ENCODE assay signal across 19 mouse cellular contexts in the genomic region with DNA sequence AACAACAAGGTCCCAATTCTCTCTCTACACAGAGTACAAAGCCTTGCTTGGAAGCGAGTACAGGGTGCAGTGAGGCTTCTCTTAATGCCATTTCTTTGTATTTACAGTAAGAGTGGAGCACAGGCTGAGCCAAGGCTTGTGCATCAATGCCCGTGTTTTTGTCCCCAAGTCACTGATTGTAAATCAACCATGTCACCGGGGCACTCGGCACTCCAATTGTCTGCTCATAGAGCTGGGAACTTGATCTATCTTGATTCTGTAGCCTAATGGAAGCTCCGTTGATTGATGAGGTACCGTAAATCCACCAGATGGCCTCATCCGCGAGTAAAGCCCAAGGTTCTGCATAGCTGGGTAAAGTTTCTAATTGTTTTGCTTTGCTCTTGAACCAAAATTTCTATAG.
DNase-seq lines count a peak whose midpoint lies in the region; ATAC-seq and TF ChIP-seq lines count a peak whose summit lies in the region.
"Had no signal": no experiment of that assay in that cellular context is flagged by ENCODE, and none has a peak within 500 bp of the region (broad histone marks: within the 10 kb centered on the region; RNA-seq: fewer than 3 reads in every experiment).

No protein-coding gene starts in this region.

- no peak for TF ChIP-seq POLR2A in brain, embryonic 14.5 days (IDR thresholded peaks at IDR 0.05; ENCODE audit: borderline replicate concordance, extremely low read depth, insufficient read depth, insufficient read length, poor library complexity, severe bottlenecking)

- no peak overlapping the region for H3K9ac ChIP-seq in kidney, embryonic 15.5 days
- H3K9ac ChIP-seq in hindbrain, postnatal 0 days (replicated peaks; ENCODE audit: low read length), result no peak overlapping the region
- H3K9ac ChIP-seq in lung, postnatal 0 days (replicated peaks; ENCODE audit: low read depth), result no peak overlapping the region
- H3K9ac ChIP-seq: limb, embryonic 13.5 days had no signal

- TF ChIP-seq EP300 in lung, postnatal 0 days (IDR thresholded peaks at IDR 0.05), result no peak

- H3K4me2 ChIP-seq in kidney, embryonic 15.5 days, result peak overlapping the region; percentile 21; the same call in 1 of the 2 replicates
- H3K4me2 ChIP-seq in hindbrain, postnatal 0 days (ENCODE audit: low read depth, low read length), result no peak overlapping the region
- no peak overlapping the region for H3K4me2 ChIP-seq in lung, postnatal 0 days (replicated peaks; ENCODE audit: low read depth, low read length)
- H3K4me2 ChIP-seq: limb, embryonic 13.5 days had no signal

- H3K36me3 ChIP-seq in kidney, embryonic 15.5 days, result no peaks in the 10 kb centered on the region
- H3K36me3 ChIP-seq in hindbrain, postnatal 0 days (ENCODE audit: insufficient read depth, low read length), result no peaks in the 10 kb centered on the region
- H3K36me3 ChIP-seq in lung, postnatal 0 days (ENCODE audit: insufficient read depth, low read length), result no peaks in the 10 kb centered on the region
- H3K36me3 ChIP-seq: limb, embryonic 13.5 days had no signal

- no peak overlapping the region for H3K4me3 ChIP-seq in kidney, embryonic 15.5 days (replicated peaks)
- H3K4me3 ChIP-seq in hindbrain, postnatal 0 days (ENCODE audit: low read length), result no peak overlapping the region
- H3K4me3 ChIP-seq in lung, postnatal 0 days (ENCODE audit: low read depth, low read length), result no peak overlapping the region
- H3K4me3 ChIP-seq: gastrocnemius, adult 2 months; layer of hippocampus, adult 2 months; limb, embryonic 13.5 days; megakaryocyte, embryonic 14.5 days had no signal

- no peak overlapping the region for H3K27ac ChIP-seq in kidney, embryonic 15.5 days
- no peak overlapping the region for H3K27ac ChIP-seq in hindbrain, postnatal 0 days
- H3K27ac ChIP-seq in lung, postnatal 0 days (ENCODE audit: low read length), result no peak overlapping the region
- H3K27ac ChIP-seq: gastrocnemius, adult 2 months; layer of hippocampus, adult 2 months; limb, embryonic 13.5 days had no signal

- DNase-seq in kidney, postnatal 36 days, result no peak
- peak; percentile 17 for DNase-seq in brain, embryonic 14.5 days (ENCODE audit: low read depth)
- peak; percentile 8 for DNase-seq in forelimb bud, embryonic 11.5 days (ENCODE audit: low read depth, low spot score)
- peak; percentile 30 for DNase-seq in hindbrain, postnatal 0 days (ENCODE audit: low spot score)
- no peak for DNase-seq in urinary bladder, postnatal 4 days (ENCODE audit: low spot score in 2 of 2)
- DNase-seq in frontal cortex, postnatal 14 days (ENCODE audit: low spot score in 2 of 2), result no peak
- no peak for DNase-seq in lung, postnatal 0 days (ENCODE audit: low spot score)
- DNase-seq: adrenal gland, postnatal 10 days; cerebellum, adult 18-20 months; gastrocnemius, adult 2 months; kidney, adult 9 months; lung, postnatal 14 days; right cerebral cortex, adult 18-20 months; thymus, adult 2 months had no signal

- no peaks in the 10 kb centered on the region for H3K27me3 ChIP-seq in kidney, embryonic 15.5 days
- no peaks in the 10 kb centered on the region for H3K27me3 ChIP-seq in hindbrain, postnatal 0 days (ENCODE audit: insufficient read depth, low read length)
- H3K27me3 ChIP-seq in lung, postnatal 0 days (replicated peaks; ENCODE audit: insufficient read depth, low read length), result no peaks in the 10 kb centered on the region
- H3K27me3 ChIP-seq: limb, embryonic 13.5 days; megakaryocyte, embryonic 14.5 days had no signal

- peaks cover 12% of the 10 kb centered on the region for H3K4me1 ChIP-seq in kidney, embryonic 15.5 days
- no peaks in the 10 kb centered on the region for H3K4me1 ChIP-seq in hindbrain, postnatal 0 days (ENCODE audit: insufficient read depth, low read length)
- no peaks in the 10 kb centered on the region for H3K4me1 ChIP-seq in lung, postnatal 0 days (ENCODE audit: insufficient read depth, low read depth, low read length)
- H3K4me1 ChIP-seq: limb, embryonic 13.5 days; megakaryocyte, embryonic 14.5 days had no signal

- WGBS in kidney, embryonic 15.5 days, result 9% methylated on average over 8 of the region's 8 CpGs
- WGBS in hindbrain, postnatal 0 days, result 59% methylated on average over 8 of the region's 8 CpGs
- 31% methylated on average over 8 of the region's 8 CpGs for WGBS in lung, postnatal 0 days

- no peaks in the 10 kb centered on the region for H3K9me3 ChIP-seq in kidney, embryonic 15.5 days (replicated peaks)
- no peaks in the 10 kb centered on the region for H3K9me3 ChIP-seq in hindbrain, postnatal 0 days (ENCODE audit: low read length)
- no peaks in the 10 kb centered on the region for H3K9me3 ChIP-seq in lung, postnatal 0 days (ENCODE audit: low read length)
- H3K9me3 ChIP-seq: limb, embryonic 13.5 days had no signal

- peak; percentile 84 for ATAC-seq in kidney, embryonic 15.5 days (replicated peaks; ENCODE audit: low FRiP score)
- ATAC-seq in hindbrain, postnatal 0 days, result no peak
- no peak for ATAC-seq in lung, postnatal 0 days
- ATAC-seq: forebrain, embryonic 16.5 days had no signal

- no peak for TF ChIP-seq CTCF in brain, embryonic 14.5 days (IDR thresholded peaks at IDR 0.05; ENCODE audit: borderline replicate concordance, extremely low read depth, insufficient read depth, insufficient read length)
- no peak for TF ChIP-seq CTCF in hindbrain, postnatal 0 days (IDR thresholded peaks at IDR 0.05; ENCODE audit: low read depth)
- TF ChIP-seq CTCF in lung, postnatal 0 days (IDR thresholded peaks at IDR 0.05), result no peak

Comparison
In these comparisons a context has a peak if more than half of its experiments do, and no peak if none do; other contexts are left out.
1. DNase-seq: peak in brain, embryonic 14.5 days (single experiment), forelimb bud, embryonic 11.5 days (single experiment) and hindbrain, postnatal 0 days (single experiment); none in kidney, postnatal 36 days (0 of 2), urinary bladder, postnatal 4 days (0 of 2), frontal cortex, postnatal 14 days (0 of 2) and lung, postnatal 0 days (single experiment).